Mouse (Mus musculus) layer of hippocampus, postnatal 10 days (tissue): ENCODE data around the gene Ccdc96. TPM values are rescaled to one million over a fixed set of nuclear protein-coding genes. Genes with fewer than 3 reads are reported as not detected.

Source experiments
- DNase-seq, 2 experiments: peaks; one replicate each; pipeline ENCODE4 v3.0.0; 2021; ENCODE audit warnings: low spot score in 2 of 2
- total RNA-seq, 2 experiments: library from RNA; stranded (reverse); gene quantifications; 2 replicates each; pipeline ENCODE4 v1.2.3; 2021

Ccdc96 gene
- total RNA-seq, 2 experiments from 2014 or later: 2.1 to 2.3 TPM

DNA sequence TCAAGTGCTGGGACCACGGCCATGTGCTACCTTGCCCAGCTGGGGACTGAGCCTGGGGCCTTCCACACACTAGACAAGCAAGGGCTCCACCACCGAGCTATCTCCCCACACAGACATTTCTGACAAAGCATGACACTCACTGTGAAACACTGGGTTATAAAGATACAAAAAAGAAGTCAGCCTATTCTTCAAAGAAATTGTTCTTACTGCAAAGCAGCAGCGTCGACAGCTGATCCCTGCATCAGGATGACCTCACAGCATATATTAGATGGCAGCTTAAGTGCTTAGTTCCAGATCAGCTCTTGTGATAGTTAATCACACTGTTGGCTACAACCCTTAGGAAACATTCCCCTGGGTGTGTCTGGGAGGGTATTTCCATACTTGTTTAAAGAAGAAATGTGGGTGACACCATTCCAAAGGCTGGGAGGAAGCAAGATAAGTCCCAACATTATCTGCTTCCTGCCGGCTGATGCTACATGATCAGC is 38.9 kb downstream of the Ccdc96 start:
- no peak for DNase-seq

DNA sequence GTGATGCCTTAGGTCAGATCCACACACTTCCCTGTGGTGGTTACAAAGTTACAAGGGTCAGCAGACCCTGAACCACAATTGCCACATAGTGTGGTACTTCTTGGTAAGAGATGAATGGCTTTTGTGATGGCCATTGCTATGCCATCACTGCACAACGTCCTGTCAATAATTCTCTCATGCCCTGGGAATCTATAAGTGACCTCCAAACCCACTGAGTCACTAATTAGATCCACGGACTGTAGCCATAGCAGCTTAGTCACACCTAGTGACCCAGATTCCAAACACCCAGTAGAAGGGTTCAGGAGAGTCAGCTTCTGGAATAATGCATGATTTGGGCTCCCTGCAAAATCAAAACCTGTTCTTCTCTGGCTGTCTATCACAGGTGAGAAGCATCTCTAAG is 40.8 kb downstream of the Ccdc96 start:
- DNase-seq: no peak

DNA sequence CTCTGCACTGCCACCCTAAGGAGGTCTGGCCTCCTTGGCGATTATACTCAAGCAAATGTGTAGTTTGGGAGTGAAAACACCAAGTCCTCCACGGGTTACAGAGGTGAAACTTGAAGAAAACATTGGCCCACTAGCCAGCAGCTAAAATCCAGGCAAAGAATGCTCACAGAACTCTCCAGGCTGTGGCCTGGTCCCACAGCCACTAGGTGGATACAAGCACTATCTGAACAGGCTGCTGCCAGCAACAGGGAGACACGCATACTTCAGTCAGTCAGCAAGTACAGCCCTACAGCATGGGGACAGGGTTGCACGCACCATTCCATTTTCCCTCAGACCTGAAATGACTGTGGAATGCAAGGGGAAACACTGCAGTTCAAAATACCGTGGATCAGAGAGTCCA is 41.9 kb downstream of the Ccdc96 start:
- DNase-seq: peak in 1 of 2 experiments; percentile 26

DNA sequence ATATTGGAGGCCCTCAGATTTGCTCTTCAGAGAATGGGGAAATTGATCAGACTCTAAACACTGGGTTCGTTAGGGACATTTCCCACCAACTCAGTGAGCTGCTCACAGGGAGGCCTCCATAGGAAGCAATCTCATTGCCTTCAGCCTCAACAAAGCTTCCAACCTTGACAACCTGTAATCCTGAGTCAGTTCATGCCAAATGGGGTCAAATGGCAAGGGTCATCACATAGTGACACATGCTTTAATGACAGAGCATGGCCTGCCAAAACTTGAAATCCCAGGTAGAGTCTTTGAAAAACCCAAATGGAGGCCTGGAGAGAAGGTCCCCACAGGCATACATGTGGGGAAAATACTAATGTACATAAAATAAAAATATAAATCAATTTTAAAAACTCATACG is 42.5 kb downstream of the Ccdc96 start:
- no peak for DNase-seq

DNA sequence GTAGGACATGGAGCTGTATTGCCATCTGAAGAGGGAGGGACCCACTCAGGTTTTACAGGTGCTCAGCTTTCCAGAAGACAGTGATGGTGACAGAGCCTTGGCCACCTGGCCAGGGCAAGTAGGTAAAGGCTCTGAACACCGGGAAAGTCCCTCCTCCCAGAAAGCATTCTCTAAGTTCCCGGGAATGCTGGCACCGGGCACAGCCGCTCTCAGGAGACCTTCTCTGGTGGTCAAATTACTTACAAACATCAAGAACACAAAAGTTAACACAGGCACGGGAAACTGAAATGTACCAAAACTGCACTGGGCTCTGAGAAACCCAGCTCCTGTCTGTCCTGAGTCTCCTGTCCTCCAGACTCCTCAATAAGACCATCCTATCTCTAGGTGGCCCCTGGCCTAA is 45.3 kb downstream of the Ccdc96 start:
- DNase-seq: no peak

DNA sequence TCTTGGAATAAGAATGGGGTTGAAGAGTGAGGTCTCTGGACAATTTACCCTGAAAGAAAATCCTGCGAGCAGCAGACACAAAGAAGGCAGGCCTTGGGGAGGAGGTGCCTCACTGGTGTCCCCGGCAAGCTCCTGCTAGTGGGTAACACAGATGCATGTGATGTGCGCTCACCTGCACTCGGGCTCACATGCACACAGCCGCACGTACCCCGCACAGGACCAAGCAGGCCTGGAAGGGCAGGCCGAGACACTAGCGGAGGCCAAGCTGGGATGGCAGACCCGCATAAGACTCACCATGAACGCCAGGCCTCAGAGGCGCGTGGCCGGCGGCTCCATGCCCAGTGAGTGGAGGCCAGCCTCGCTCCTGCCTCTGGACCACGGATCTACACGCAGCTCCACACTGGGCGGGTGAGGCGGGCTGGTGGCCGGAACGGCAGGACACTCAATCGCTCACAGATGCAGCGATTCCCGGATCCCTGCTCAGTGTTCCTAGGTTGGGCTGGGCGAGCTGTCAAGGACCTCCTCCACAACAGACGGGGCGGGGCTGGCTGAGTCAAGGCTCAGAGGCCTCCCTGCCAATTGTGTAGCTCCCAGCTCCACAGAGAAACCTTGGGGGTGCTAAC is 45.9 kb downstream of the Ccdc96 start:
- DNase-seq: peak; percentile 90 to 94

DNA sequence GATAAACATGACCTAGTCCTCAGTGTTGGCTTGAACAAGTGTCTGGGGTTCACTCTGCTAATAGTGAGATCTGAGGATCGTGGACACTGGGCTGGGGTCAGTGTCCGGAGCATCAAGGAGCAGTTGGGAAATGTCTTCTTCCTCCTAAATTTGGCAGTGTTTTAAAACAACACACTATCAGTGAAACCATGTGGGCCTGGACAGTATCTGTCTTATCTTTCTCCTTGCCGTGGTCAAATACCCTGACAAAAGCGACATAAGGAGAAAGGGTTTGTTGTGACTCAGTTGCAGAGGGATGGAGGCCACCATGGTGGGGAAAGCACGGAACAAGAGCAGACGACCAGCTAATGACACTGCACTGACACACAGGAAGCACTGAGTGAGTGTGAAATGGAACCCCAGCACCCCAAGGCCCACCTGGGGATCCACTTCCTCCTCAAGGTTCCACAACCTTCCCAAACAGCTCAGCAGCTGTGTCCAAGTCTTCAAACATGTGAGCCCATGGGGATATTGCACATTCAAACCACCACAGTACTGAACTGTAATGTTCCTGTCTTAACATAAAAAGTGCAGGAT is 50.2 kb downstream of the Ccdc96 start:
- DNase-seq: no peak

DNA sequence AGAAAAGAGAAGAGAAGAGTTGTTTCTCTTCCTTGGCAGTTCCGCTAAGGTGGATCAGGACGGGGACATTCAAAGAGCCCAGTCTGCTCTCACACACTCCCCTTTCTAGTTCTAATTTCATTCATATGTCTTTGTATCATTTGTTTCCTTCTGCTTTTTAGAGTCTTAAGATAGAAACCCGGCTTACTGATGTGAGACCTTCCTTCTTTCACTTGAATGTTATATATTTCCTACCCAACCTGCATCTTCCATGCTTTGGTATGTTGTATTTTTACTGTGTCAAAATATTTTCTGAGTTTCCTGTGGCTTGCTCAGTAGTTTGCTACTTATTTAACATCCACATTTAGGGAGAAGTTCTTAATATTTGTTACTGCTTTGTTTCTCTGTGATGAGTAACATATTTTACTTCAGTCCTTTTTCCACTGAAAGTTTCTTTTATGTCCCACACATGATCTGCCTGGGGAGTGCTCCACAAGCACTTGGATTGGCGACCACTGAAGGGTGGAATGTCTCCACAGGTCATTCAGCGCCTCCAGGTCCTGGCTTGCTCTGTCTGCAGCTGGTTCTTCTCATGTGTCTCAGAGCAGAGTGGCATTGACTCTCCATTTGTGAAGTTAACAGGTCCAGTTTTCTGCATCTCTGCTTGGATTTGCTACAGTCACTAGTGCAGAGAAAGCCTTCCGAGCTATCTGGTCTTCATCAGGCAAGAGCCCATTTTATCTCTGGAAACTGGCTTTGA is 51.2 kb downstream of the Ccdc96 start:
- DNase-seq: no peak

DNA sequence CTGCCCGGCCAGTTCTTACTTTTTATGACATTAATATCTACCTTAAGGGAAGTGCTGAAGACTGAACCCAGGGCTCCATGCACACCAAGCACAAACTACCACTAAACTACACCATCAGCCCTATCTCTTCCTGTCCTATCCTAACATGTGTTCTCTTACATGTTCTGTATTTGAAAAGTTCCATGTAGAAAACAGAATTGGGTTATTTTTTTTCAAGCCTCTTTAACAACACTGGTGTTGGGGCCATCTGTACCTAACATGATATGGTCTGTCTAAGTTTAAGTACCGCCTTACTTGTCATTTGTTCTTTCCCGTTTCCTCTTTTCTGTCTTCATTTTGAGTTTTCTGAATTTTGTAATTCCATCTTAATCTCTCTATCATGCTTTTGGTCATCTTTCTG is 52.0 kb downstream of the Ccdc96 start:
- no peak for DNase-seq

Other genes starting within 250 kb of the Ccdc96 start
- gene Sorcs2, start 86.4 kb upstream of the Ccdc96 start, total RNA-seq: 10 to 100 TPM; 56.9 to 60.9 TPM
- 10 to 100 TPM; 21.7 to 22.4 TPM for gene Grpel1, start 19.6 kb upstream of the Ccdc96 start, total RNA-seq
- 10 to 100 TPM; 33.6 to 35.1 TPM for gene Tada2b, start 303 bp upstream of the Ccdc96 start, total RNA-seq
- gene Tbc1d14, start 108.7 kb downstream of the Ccdc96 start, total RNA-seq: 10 to 100 TPM; 90.1 to 92.7 TPM
- 100 to 1,000 TPM in 1 of 2 experiments, 10 to 100 TPM in 1; 99.8 to 117 TPM for gene D5Ertd579e, start 211.4 kb downstream of the Ccdc96 start, total RNA-seq